Mouse (Mus musculus): ENCODE results near the gene Sdf2. TPM values are rescaled to one million over a fixed set of nuclear protein-coding genes. Genes with fewer than 3 reads are reported as not detected.
A peak's percentile ranks its signal among the peaks of the same experiment; 100 is the strongest.

The Sdf2 gene
- 99.8 and 110 TPM in 2 replicates for polyA plus RNA-seq (2015; fragmentation: Nextera tagmentation; extraction: Ambion mirVana)

DNA sequence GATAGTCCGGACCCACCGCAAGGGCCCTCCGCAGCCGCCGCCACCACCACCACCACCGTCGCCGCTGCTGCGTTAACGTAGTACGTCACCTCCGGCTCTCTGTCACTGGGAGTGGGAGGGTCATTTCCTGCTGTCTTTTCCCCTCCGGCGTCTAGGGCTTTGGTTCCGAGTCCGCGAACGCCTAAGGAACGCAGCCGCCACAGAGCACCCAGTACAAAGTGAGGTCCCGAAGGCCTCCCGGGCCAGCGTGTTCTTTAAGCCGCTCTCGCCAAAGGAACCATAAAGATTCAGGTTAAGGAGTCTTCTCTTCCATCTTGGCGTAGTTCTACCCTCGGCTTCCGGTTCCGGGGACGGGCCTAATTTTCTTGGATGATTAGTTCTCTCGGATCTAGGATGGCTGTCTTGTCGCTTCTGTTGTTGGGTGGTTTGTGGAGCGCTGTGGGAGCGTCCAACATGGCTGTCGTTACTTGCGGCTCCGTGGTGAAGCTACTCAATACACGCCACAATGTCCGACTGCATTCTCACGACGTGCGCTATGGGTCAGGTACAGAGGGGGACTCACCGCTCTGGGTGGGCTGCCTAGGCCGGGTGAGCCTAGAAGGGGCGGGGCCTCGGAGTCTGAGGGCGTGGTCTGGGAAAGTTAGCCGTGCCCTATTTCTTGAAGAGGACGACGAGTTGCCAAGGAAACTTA lies at the start of gene Sdf2, which contains the start of gene Supt6:
Gene Sdf2, plus strand, starts transcription at position 120 of the 691 bp plus-strand sequence.
Gene Supt6, minus strand, starts transcription at position 361 of the 691 bp plus-strand sequence.
- peak; percentile 95 for ATAC-seq

DNA sequence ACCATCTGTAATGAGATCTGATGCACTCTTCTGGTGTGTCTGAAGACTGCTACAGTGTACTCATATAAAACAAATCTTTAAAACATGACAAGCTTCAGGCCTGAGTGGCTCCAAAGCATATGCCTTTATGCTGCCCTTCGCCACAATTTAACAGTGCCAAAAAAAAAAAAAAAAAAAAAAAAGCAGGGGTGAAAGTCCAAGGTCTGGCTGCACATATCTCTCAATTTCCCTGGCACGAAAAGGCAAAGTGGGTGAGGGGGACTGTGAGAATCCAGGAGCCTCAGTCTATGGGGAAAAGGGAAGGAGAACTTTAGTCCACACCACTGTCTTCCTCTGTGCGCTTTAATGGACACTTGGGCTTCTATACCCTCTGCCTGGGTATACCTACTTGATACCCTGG lies 43.2 kb upstream of the Sdf2 start:
- no peaks in the 10 kb centered on the region for H3K27me3 ChIP-seq (replicated peaks; ENCODE audit: control insufficient read depth, insufficient read depth, low read length)
- no peak overlapping the region for H3K4me3 ChIP-seq (ENCODE audit: low read length)
- no peak overlapping the region for H3K9ac ChIP-seq (ENCODE audit: low read depth, low read length)
- peaks cover 9% of the 10 kb centered on the region for H3K36me3 ChIP-seq (ENCODE audit: control insufficient read depth, insufficient read depth, low read length)
- H3K4me2 ChIP-seq (ENCODE audit: low read length), result no peak overlapping the region
- no peaks in the 10 kb centered on the region for H3K9me3 ChIP-seq (ENCODE audit: control insufficient read depth, low read length)
- WGBS, result 92% methylated on average over 3 of the region's 3 CpGs
- no peak overlapping the region for H3K27ac ChIP-seq (ENCODE audit: low read depth, low read length)
- H3K4me1 ChIP-seq (ENCODE audit: control insufficient read depth, insufficient read depth, low read depth, low read length), result no peaks in the 10 kb centered on the region
- no peak for ATAC-seq

More for the DNA sequence above, at the start of gene Sdf2, which contains the start of gene Supt6:
- peak within 1 kb of the TSS; percentile 93 for H3K9ac ChIP-seq (ENCODE audit: low read depth, low read length)
- H3K4me2 ChIP-seq (ENCODE audit: low read length), result peak within 1 kb of the TSS; percentile 85
- peak within 1 kb of the TSS; percentile 99 for H3K27ac ChIP-seq (ENCODE audit: low read depth, low read length)
- WGBS, result under 1% methylated on average over 50 of the region's 50 CpGs
- no peaks in the 10 kb centered on the region; the same call in 1 of the 2 replicates for H3K36me3 ChIP-seq (ENCODE audit: control insufficient read depth, insufficient read depth, low read length)
- H3K9me3 ChIP-seq (ENCODE audit: control insufficient read depth, low read length), result no peaks in the 10 kb centered on the region
- no peaks in the 10 kb centered on the region for H3K27me3 ChIP-seq (replicated peaks; ENCODE audit: control insufficient read depth, insufficient read depth, low read length)
- H3K4me1 ChIP-seq (ENCODE audit: control insufficient read depth, insufficient read depth, low read depth, low read length), result peaks cover 38% of the 10 kb centered on the region
- H3K4me3 ChIP-seq (ENCODE audit: low read length), result peak within 1 kb of the TSS; percentile 99

DNA sequence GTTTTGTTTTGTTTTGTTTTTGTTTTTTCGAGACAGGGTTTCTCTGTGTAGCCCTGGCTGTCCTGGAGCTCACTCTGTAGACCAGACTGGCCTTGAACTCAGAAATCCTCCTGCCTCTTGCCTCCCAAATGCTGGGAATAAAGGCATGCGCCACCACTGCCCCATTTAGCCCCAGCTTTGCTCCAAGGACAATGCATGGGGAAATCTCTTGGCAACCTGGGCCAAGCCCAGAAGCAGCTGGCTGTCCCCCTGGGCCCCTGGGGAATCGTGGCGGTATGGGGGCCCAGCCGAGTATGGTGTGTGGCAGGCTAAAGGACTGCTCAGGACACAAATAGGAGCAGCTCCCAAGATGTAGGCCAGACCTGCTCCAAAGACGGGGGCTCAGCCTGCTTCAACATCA lies 41.3 kb upstream of the Sdf2 start:
- H3K27me3 ChIP-seq (replicated peaks; ENCODE audit: control insufficient read depth, insufficient read depth, low read length), result no peaks in the 10 kb centered on the region
- no peak overlapping the region for H3K4me3 ChIP-seq (ENCODE audit: low read length)
- no peaks in the 10 kb centered on the region for H3K4me1 ChIP-seq (ENCODE audit: control insufficient read depth, insufficient read depth, low read depth, low read length)
- no peak overlapping the region for H3K4me2 ChIP-seq (ENCODE audit: low read length)
- WGBS, result 52% methylated on average over 6 of the region's 6 CpGs
- no peak overlapping the region for H3K27ac ChIP-seq (ENCODE audit: low read depth, low read length)
- ATAC-seq, result no peak
- H3K9me3 ChIP-seq (ENCODE audit: control insufficient read depth, low read length), result no peaks in the 10 kb centered on the region
- H3K9ac ChIP-seq (ENCODE audit: low read depth, low read length), result no peak overlapping the region
- peaks cover 28% of the 10 kb centered on the region for H3K36me3 ChIP-seq (ENCODE audit: control insufficient read depth, insufficient read depth, low read length)

DNA sequence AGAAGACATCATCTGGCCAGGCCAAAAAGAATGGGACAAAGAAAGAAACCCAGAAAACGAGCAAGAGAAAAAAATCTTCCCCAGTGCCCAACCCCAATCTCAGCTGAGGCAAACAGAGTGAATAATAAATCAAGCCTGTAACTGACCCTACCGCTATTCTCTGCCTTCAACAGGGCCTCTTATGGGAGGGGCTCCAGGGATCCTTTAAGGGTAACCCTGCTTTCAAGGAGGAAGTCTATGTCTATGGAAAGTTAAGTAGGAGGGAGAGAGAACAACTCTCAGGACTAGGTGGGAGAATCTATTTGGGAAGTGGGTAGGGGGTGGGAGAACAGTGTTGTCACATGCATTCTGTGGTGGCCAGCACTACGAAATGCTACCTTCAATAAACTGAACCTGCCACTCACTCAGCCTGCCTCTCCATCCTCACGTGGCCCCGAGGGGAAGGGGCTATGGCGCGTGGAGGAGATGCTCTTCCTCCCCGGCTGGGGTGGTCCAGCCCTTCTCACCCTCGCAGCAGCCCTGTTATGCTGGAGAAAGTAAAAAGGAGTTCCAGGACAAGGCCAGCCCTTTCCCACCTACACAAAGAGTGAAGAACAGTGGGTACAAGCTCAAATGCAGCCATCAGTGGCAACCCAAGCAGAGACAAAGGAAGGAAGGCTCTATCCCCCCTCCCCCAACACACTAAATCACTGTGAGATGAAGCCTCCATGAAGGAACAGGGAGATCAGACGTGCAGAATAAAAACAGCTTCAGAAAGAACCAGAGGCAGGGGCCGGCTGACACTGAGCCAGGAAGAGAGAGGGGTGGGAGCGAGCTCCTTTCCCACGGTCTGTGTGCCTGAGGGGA lies 40.0 kb upstream of the Sdf2 start:
- no peaks in the 10 kb centered on the region for H3K9me3 ChIP-seq (ENCODE audit: control insufficient read depth, low read length)
- no peaks in the 10 kb centered on the region for H3K4me1 ChIP-seq (ENCODE audit: control insufficient read depth, insufficient read depth, low read depth, low read length)
- H3K9ac ChIP-seq (ENCODE audit: low read depth, low read length), result no peak overlapping the region
- 58% methylated on average over 13 of the region's 13 CpGs for WGBS
- H3K27ac ChIP-seq (ENCODE audit: low read depth, low read length), result no peak overlapping the region
- H3K27me3 ChIP-seq (replicated peaks; ENCODE audit: control insufficient read depth, insufficient read depth, low read length), result no peaks in the 10 kb centered on the region
- H3K36me3 ChIP-seq (ENCODE audit: control insufficient read depth, insufficient read depth, low read length), result peaks cover 39% of the 10 kb centered on the region
- no peak overlapping the region for H3K4me2 ChIP-seq (ENCODE audit: low read length)
- peak; percentile 64; the same call in 1 of the 2 replicates for ATAC-seq
- H3K4me3 ChIP-seq (ENCODE audit: low read length), result no peak overlapping the region

DNA sequence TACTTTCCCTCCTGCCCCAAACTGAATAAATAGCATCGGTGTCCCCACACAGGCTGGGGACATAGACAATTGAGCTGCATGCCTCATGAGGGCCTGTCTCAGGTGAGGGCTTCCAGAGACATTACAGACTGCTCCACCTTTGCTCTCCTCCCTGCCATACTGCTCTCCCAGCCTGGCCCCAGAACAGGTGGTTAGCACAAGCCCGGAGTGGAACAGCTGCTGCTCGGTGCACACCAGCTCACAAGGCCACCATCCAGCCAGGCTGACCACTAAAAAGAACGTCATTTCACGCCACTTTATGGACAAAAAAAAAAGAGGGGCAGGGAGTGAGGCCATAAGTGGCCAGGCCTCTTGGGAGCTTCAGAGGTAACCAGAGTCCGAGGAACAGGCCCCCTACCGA lies 38.4 kb upstream of the Sdf2 start:
- no peaks in the 10 kb centered on the region for H3K4me1 ChIP-seq (ENCODE audit: control insufficient read depth, insufficient read depth, low read depth, low read length)
- no peak overlapping the region for H3K9ac ChIP-seq (ENCODE audit: low read depth, low read length)
- ATAC-seq, result no peak
- 72% methylated on average over 7 of the region's 7 CpGs for WGBS
- peaks cover 51% of the 10 kb centered on the region for H3K36me3 ChIP-seq (ENCODE audit: control insufficient read depth, insufficient read depth, low read length)
- no peak overlapping the region for H3K4me3 ChIP-seq (ENCODE audit: low read length)
- no peak overlapping the region for H3K27ac ChIP-seq (ENCODE audit: low read depth, low read length)
- H3K9me3 ChIP-seq (ENCODE audit: control insufficient read depth, low read length), result no peaks in the 10 kb centered on the region
- H3K4me2 ChIP-seq (ENCODE audit: low read length), result no peak overlapping the region
- H3K27me3 ChIP-seq (replicated peaks; ENCODE audit: control insufficient read depth, insufficient read depth, low read length), result no peaks in the 10 kb centered on the region

DNA sequence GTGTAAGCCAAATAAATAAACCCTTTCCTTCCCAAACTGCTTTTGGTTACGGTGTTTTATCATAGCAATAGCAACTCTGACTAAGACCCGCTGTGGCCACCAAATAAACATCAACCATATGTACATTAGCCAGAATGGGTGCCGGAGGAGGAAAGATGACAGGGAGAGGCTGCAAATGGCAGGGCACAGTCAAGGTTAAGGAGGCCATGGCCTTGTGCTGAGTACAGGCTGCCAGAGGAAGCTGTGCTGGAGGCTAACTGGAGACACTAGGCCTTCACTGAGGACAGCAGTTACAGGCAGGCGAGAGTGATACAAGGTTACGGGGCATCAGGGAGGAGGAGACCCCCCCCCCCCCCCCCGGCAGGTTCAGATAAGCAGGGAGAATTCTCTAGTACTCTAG lies 35.7 kb upstream of the Sdf2 start:
- WGBS, result 96% methylated on average over 6 of the region's 6 CpGs
- H3K27ac ChIP-seq (ENCODE audit: low read depth, low read length), result no peak overlapping the region
- peaks cover 63% of the 10 kb centered on the region for H3K36me3 ChIP-seq (ENCODE audit: control insufficient read depth, insufficient read depth, low read length)

DNA sequence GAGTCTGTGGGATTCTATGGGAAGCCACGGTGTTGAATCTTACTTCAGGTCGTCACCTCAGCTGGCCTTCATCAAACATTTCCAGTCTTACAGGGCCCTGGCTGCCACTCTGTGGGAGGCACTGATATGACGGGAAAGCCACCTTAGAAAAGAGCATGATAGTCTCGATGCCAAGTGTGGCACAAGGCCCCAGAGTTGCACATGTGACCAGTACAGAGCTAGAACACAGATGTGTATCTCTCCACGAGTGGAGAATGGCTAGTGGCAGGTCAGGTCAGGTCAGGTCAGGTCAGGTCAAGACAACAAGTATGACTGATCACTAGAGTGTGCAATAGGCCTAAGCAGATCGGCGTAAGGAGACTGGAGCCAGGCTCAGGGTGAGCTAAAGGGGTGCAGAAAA lies 34.9 kb upstream of the Sdf2 start:
- H3K4me2 ChIP-seq (ENCODE audit: low read length), result no peak overlapping the region
- H3K36me3 ChIP-seq (ENCODE audit: control insufficient read depth, insufficient read depth, low read length), result peaks cover 67% of the 10 kb centered on the region
- no peaks in the 10 kb centered on the region for H3K4me1 ChIP-seq (ENCODE audit: control insufficient read depth, insufficient read depth, low read depth, low read length)
- no peak overlapping the region for H3K4me3 ChIP-seq (ENCODE audit: low read length)
- H3K9me3 ChIP-seq (ENCODE audit: control insufficient read depth, low read length), result no peaks in the 10 kb centered on the region
- ATAC-seq, result no peak
- no peak overlapping the region for H3K9ac ChIP-seq (ENCODE audit: low read depth, low read length)
- H3K27ac ChIP-seq (ENCODE audit: low read depth, low read length), result no peak overlapping the region
- H3K27me3 ChIP-seq (replicated peaks; ENCODE audit: control insufficient read depth, insufficient read depth, low read length), result no peaks in the 10 kb centered on the region
- 69% methylated on average over 7 of the region's 7 CpGs for WGBS

More for the DNA sequence above, 35.7 kb upstream of the Sdf2 start:
- no peaks in the 10 kb centered on the region for H3K27me3 ChIP-seq (replicated peaks; ENCODE audit: control insufficient read depth, insufficient read depth, low read length)
- no peak for ATAC-seq
- H3K4me3 ChIP-seq (ENCODE audit: low read length), result no peak overlapping the region
- H3K4me1 ChIP-seq (ENCODE audit: control insufficient read depth, insufficient read depth, low read depth, low read length), result no peaks in the 10 kb centered on the region
- H3K9me3 ChIP-seq (ENCODE audit: control insufficient read depth, low read length), result no peaks in the 10 kb centered on the region
- H3K9ac ChIP-seq (ENCODE audit: low read depth, low read length), result no peak overlapping the region
- H3K4me2 ChIP-seq (ENCODE audit: low read length), result no peak overlapping the region

DNA sequence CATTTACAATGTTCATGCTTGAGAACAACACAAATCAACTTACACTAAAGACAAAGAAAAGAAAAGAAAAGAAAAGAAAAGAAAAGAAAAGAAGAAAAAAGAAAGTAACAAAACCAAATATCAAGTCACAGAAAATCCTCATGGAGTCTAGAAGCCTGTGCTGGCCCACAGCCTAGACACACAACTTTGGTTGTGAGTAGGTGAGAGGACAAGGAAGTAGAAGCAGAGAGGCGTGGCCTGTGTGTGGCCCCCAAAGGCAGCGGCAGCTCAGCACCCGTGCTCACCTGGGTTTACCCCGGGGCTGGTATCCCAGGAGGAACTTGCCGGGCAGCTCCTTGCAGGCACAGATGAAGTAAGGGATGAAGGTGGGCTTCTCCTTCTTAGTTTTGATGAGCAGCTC lies 34.0 kb upstream of the Sdf2 start:
- H3K4me3 ChIP-seq (ENCODE audit: low read length), result no peak overlapping the region
- no peaks in the 10 kb centered on the region for H3K4me1 ChIP-seq (ENCODE audit: control insufficient read depth, insufficient read depth, low read depth, low read length)
- WGBS, result 89% methylated on average over 5 of the region's 5 CpGs
- H3K4me2 ChIP-seq (ENCODE audit: low read length), result no peak overlapping the region
- no peak overlapping the region for H3K9ac ChIP-seq (ENCODE audit: low read depth, low read length)
- no peak overlapping the region for H3K27ac ChIP-seq (ENCODE audit: low read depth, low read length)
- H3K9me3 ChIP-seq (ENCODE audit: control insufficient read depth, low read length), result no peaks in the 10 kb centered on the region
- ATAC-seq, result no peak
- H3K27me3 ChIP-seq (replicated peaks; ENCODE audit: control insufficient read depth, insufficient read depth, low read length), result no peaks in the 10 kb centered on the region
- H3K36me3 ChIP-seq (ENCODE audit: control insufficient read depth, insufficient read depth, low read length), result peaks cover 72% of the 10 kb centered on the region
